Mouse (Mus musculus) heart, embryonic 14.5 days (tissue): ENCODE data around the gene H2-Q7. TPM values are rescaled to one million over a fixed set of nuclear protein-coding genes. Genes with fewer than 3 reads are reported as not detected.

Source experiments
- ATAC-seq: fragments of 200-750 bp; cut with Nextera tagmentation; 2 replicates; pipeline ENCODE4 v1.8.0; 2017; ENCODE audit warnings: low read depth, moderate TSS enrichment; ENCODE audit not compliant: insufficient number of reproducible peaks, insufficient read depth, low FRiP score
- H3K27ac ChIP-seq, 2 experiments: fragments of 200-500 bp in 1 of 2; fragments of 300-500 bp in 1 of 2; sonication (generic) in 1 of 2; replicated peaks in 1 of 2; 2 replicates each; pipeline ENCODE4 v1.5.1; 2012 to 2014; ENCODE audit warnings: low read depth in 2 of 2, low read length in 2 of 2, control low read depth in 1 of 2, mild to moderate bottlenecking in 1 of 2, mixed read lengths in 1 of 2; ENCODE audit not compliant: control insufficient read depth in 1 of 2, insufficient read depth in 1 of 2
- H3K27me3 ChIP-seq: fragments of 300-500 bp; sonication (generic); 2 replicates; pipeline ENCODE4 v1.6.1; 2014; ENCODE audit warnings: mild to moderate bottlenecking, low read length, control low read depth; ENCODE audit not compliant: control insufficient read depth, insufficient read depth
- H3K36me3 ChIP-seq: fragments of 300-500 bp; sonication (generic); 2 replicates; pipeline ENCODE4 v1.6.1; 2014; ENCODE audit warnings: mild to moderate bottlenecking, control low read depth, low read length, mixed read lengths; ENCODE audit not compliant: control insufficient read depth, insufficient read depth
- H3K4me1 ChIP-seq, 2 experiments: fragments of 200-500 bp in 1 of 2; fragments of 300-500 bp in 1 of 2; sonication (generic) in 1 of 2; 2 replicates each; pipeline ENCODE4 v1.6.1; 2012 to 2014; ENCODE audit warnings: low read length in 2 of 2, control low read depth in 1 of 2, mixed read lengths in 1 of 2; ENCODE audit not compliant: control insufficient read depth in 2 of 2, insufficient read depth in 2 of 2
- H3K4me2 ChIP-seq: fragments of 300-500 bp; sonication (generic); 2 replicates; pipeline ENCODE4 v1.6.1; 2014; ENCODE audit warnings: mild to moderate bottlenecking, low read length
- H3K4me3 ChIP-seq, 2 experiments: fragments of 200-500 bp in 1 of 2; fragments of 300-500 bp in 1 of 2; sonication (generic) in 1 of 2; 2 replicates each; pipeline ENCODE4 v1.5.1; 2012 to 2014; ENCODE audit warnings: low read length in 2 of 2, mild to moderate bottlenecking in 2 of 2, control low read depth in 1 of 2, low read depth in 1 of 2, moderate library complexity in 1 of 2; ENCODE audit not compliant: control insufficient read depth in 1 of 2, insufficient read depth in 1 of 2
- H3K9ac ChIP-seq: fragments of 300-500 bp; sonication (generic); 2 replicates; pipeline ENCODE4 v1.6.1; 2014; ENCODE audit warnings: mild to moderate bottlenecking, low read length
- H3K9me3 ChIP-seq: fragments of 300-500 bp; sonication (generic); 2 replicates; pipeline ENCODE4 v1.6.1; 2016; ENCODE audit warnings: low read length, control low read depth; ENCODE audit not compliant: control insufficient read depth
- WGBS: fragments of 180-500 bp; shearing (Covaris S2); extraction: QIAGEN DNeasy Blood & Tissue Kit; methylation state at CpG from one replicate; pipeline ENCODE4 v1.1.7; 2014; 5-methylcytosine and 5-hydroxymethylcytosine counted together
- polyA plus RNA-seq: library from polyadenylated mRNA; unstranded; fragments of >200 nt; fragmentation: Nextera tagmentation; extraction: Ambion mirVana; gene quantifications from 2 replicates; pipeline ENCODE4 v1.2.1, GENCODE M21; 2014

Gene H2-Q7
- polyA plus RNA-seq, 1 experiment from 2014 or later, result 0.89 TPM

DNA sequence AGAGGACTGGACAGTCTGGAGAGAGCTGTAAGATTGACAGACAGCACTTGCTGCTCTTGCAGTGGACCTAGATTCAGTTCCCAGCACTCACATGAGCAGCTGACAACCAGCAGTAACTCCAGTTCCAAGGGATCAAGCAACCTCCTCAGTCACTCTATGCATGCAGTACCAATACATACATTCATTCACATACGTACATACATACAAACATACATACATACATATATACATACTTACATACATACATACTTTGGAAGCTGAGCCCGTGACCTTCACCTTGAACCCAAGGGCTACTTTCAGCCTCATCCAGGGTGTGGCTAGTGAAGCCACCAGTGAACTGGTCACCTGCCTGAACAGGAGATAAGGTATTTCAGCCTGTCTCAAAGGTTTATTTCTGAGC is 49.1 kb downstream of the H2-Q7 start:
- peaks cover 4% of the 10 kb centered on the region in 2 experiments; a peak in 3 of 4 replicates for H3K4me1 ChIP-seq
- H3K27me3 ChIP-seq, result no peaks in the 10 kb centered on the region
- no peak overlapping the region for H3K4me2 ChIP-seq
- WGBS, result 94% methylated on average over 2 of the region's 2 CpGs
- no peak overlapping the region for H3K4me3 ChIP-seq
- H3K9me3 ChIP-seq, result no peaks in the 10 kb centered on the region
- H3K27ac ChIP-seq, result no peak overlapping the region
- no peak for ATAC-seq
- no peaks in the 10 kb centered on the region for H3K36me3 ChIP-seq
- no peak overlapping the region for H3K9ac ChIP-seq

DNA sequence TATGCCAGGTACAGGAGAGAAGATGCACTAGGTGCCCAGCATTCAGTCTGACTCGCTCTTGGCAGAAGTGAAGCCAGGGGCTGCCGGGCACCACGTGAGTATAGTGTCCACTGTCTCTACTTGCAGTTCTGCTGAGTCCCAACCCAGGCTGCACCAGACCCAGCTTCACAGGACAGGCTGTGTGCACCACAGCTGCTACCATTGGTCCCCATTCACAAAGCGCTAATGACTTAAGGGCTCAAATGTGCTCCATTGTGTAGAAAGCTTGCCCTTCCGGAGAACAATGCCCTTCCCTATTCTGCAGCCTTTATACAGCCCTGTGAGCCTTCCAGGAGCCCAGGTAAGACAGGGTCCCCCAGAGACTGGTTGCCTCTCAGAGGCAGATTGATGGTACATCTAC is 51.4 kb downstream of the H2-Q7 start:
- H3K4me1 ChIP-seq, result peaks cover 4% of the 10 kb centered on the region in 2 experiments; a peak in 3 of 4 replicates
- no peak overlapping the region for H3K4me2 ChIP-seq
- no peak overlapping the region for H3K4me3 ChIP-seq
- no peaks in the 10 kb centered on the region for H3K27me3 ChIP-seq
- H3K9ac ChIP-seq, result no peak overlapping the region
- 82% methylated on average over 5 of the region's 5 CpGs for WGBS
- no peaks in the 10 kb centered on the region for H3K36me3 ChIP-seq
- no peaks in the 10 kb centered on the region for H3K9me3 ChIP-seq
- no peak for ATAC-seq
- no peak overlapping the region for H3K27ac ChIP-seq

Other genes starting within 250 kb of the H2-Q7 start
- gene Ltb, start 244.7 kb upstream of the H2-Q7 start, polyA plus RNA-seq, result 0.40 and 0.61 TPM in 2 replicates
- gene Tnf, start 237.1 kb upstream of the H2-Q7 start, polyA plus RNA-seq, result not detected in 2 replicates
- not detected in 2 replicates for gene Lta, start 233.8 kb upstream of the H2-Q7 start, polyA plus RNA-seq
- gene Gm16181, start 218.3 kb upstream of the H2-Q7 start, polyA plus RNA-seq, result 0.69 TPM in 1 of 2 replicates, not detected in the other
- gene Atp6v1g2, start 205.5 kb upstream of the H2-Q7 start, polyA plus RNA-seq, result 10.7 and 14.3 TPM in 2 replicates
- gene Nfkbil1, start 203.4 kb upstream of the H2-Q7 start, polyA plus RNA-seq, result 3.1 and 4.2 TPM in 2 replicates
- 237 and 246 TPM in 2 replicates for gene Ddx39b, start 197.4 kb upstream of the H2-Q7 start, polyA plus RNA-seq
- gene H2-D1, start 176.4 kb upstream of the H2-Q7 start, polyA plus RNA-seq, result 52.4 and 59.8 TPM in 2 replicates
- gene H2-Q1, start 118.8 kb upstream of the H2-Q7 start, polyA plus RNA-seq, result 0.08 TPM in 1 of 2 replicates, not detected in the other
- 1.4 and 1.6 TPM in 2 replicates for gene H2-Q2, start 96.9 kb upstream of the H2-Q7 start, polyA plus RNA-seq
- 1.7 and 2.1 TPM in 2 replicates for gene H2-Q4, start 59.5 kb upstream of the H2-Q7 start, polyA plus RNA-seq
- 0.09 and 0.22 TPM in 2 replicates for gene H2-Q6, start 14.3 kb upstream of the H2-Q7 start, polyA plus RNA-seq
- gene H2-Q10, start 30.9 kb downstream of the H2-Q7 start, polyA plus RNA-seq, result 0.09 and 0.14 TPM in 2 replicates
- not detected in 2 replicates for gene Pou5f1, start 66.9 kb downstream of the H2-Q7 start, polyA plus RNA-seq
- gene Tcf19, start 77.7 kb downstream of the H2-Q7 start, polyA plus RNA-seq, result 52.8 and 55.9 TPM in 2 replicates
- 10.2 and 10.4 TPM in 2 replicates for gene Cchcr1, start 77.9 kb downstream of the H2-Q7 start, polyA plus RNA-seq
- 0.66 TPM in 1 of 2 replicates, not detected in the other for gene Psors1c2, start 94.0 kb downstream of the H2-Q7 start, polyA plus RNA-seq
- 0.50 and 0.57 TPM in 2 replicates for gene Cdsn, start 113.0 kb downstream of the H2-Q7 start, polyA plus RNA-seq
- not detected in 2 replicates for gene 2300002M23Rik, start 128.3 kb downstream of the H2-Q7 start, polyA plus RNA-seq
- not detected in 2 replicates for gene Sfta2, start 162.4 kb downstream of the H2-Q7 start, polyA plus RNA-seq
- gene Gm9573, start 187.5 kb downstream of the H2-Q7 start, polyA plus RNA-seq, result not detected in 2 replicates
- 0.09 TPM in 1 of 2 replicates, not detected in the other for gene Mucl3, start 204.5 kb downstream of the H2-Q7 start, polyA plus RNA-seq
- 10.8 and 12.7 TPM in 2 replicates for gene Vars2, start 228.4 kb downstream of the H2-Q7 start, polyA plus RNA-seq
- gene Gtf2h4, start 234.6 kb downstream of the H2-Q7 start, polyA plus RNA-seq, result 21.9 and 23.8 TPM in 2 replicates